Mouse (Mus musculus) urinary bladder, adult 2 months (tissue): Measurements from ENCODE around the gene Rgs17. TPM values are rescaled to one million over a fixed set of nuclear protein-coding genes. Genes with fewer than 3 reads are reported as not detected.

Experiments
- DNase-seq: peaks from one replicate; pipeline ENCODE4 v3.0.0; 2022; ENCODE audit warnings: low spot score
- polyA plus RNA-seq: library from polyadenylated mRNA; depleted of rRNA; stranded (reverse); fragments of >200 nt; gene quantifications from 2 replicates; pipeline ENCODE4 v1.2.3, GENCODE M21; 2012; rRNA removed

Rgs17 gene
- polyA plus RNA-seq, 1 experiment, result 1.1 TPM

DNA sequence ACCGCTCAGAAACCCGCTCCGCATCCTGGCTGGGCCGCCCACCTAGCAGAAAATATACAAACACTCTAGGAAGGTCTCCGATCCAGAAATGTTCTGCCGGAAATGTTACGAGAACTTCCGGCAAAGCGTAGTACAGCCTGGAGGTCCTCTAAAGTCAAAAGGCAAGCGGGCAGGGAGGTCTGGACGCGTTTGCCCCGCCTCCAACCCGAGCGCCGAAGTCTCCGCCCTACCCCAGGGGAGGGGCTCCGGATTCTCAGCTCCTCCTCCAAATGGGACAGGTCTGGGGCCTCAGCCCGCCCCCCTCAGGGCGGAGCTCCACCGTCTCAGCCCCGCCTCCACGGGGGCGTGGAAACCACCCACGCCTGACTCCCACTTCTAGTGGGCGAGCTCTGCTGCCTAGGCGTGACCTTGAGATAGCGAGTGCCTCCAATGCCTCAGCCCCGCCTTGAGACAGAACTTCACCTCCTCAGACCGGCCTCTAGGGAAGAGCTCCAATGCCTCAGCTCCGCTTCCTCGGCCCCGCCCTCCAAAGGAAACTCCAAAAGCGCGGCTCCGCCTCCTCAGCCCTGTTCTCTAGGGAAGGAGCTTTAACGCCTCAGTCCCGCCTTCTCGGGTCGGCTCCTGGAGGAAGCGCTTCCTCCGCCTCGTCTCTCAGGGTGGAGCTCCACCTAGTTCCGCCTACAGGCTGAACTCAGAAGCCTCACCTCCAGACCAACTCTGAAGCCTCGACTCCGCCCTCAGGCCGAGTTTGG, 98.3 kb downstream of the Rgs17 start, which contains the start of gene Mtrf1l:
Mtrf1l (minus strand) TSS at position 171 of the 752 bp plus-strand sequence.
- peak; percentile 91 for DNase-seq

- DNase-seq, result peak; percentile 32
Measured at GRCm38 (mm10) chr10:5823291-5823739, 98.9 kb downstream of the Rgs17 start.

GRCm38 (mm10) chr10:5818772-5819171, 103.4 kb downstream of the Rgs17 start:
- no peak for DNase-seq

DNA sequence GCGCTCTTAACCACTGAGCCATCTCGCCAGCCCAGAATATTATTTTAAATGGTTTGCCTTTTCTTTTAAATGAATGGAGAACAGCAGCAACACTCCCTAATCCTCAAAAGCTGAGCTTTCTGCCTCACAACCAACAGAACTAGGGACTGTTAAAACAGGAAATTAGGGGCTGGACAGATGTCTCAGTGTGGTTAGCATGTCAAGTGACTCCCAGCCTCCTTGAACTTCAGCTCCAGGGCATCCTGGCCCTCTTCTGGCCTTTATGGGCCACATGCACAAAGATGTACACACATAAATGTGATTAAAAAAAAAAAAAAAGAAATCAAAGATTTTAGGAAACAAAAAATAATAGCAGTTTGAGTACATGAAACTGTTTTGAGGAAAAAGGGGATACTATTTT, 106.2 kb downstream of the Rgs17 start:
- DNase-seq, result no peak

DNA sequence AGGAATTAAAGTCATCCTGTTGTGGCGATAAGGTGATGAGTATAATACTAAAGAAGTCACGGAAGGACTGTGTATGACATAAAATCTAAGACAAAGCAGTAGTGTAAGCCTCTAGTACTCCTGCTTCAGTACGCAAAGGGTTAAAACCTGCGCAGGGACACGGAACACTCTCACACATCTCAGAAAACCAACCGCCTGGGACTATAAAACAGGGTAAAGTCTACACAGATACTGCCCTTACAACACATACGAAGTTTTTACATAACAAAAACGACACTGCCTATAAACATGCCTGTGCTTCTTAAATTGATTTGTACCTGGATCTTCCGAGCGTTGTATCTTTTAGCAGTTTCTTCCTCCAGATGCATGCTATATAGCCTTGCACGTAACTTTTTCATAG, 108.5 kb downstream of the Rgs17 start:
- no peak for DNase-seq

DNA sequence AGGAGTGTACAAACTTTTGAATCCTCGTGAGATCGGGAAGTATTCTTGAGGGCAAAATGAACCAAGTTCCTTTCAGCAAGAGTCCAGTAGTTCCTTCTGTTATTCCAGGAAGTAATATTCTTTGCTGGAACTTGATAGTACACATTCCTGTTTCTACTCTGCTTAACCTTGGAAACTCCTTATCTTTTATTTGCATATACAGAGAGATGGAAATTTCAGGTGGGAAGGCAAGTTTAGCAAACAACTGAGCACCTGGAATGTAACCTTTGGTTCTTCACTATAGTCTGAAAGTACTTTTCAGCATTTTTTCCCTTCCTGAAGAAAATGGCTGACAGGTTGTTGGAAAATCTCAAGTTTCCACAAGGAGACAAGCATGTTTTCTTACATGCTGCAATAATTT, 114.5 kb downstream of the Rgs17 start:
- no peak for DNase-seq

DNA sequence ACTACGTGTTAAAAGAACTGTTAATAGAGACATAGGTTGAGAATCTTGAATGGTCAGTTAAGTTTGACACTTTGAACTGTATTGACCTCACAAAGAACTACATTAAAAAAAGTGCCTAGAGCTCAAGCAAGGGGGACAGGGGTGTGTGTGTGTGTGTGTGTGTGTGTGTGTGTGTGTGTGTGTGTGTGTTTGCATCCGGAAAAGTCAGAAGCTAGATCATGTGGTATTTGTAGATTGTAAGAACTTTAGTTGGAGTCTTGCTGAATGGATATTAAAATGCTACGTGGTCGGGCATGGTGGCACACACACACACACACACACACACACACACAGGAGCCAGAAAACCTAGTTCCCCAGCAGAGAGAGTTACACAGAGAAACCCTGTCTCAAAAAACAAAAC, 115.2 kb downstream of the Rgs17 start:
- no peak for DNase-seq

- no peak for DNase-seq
Measured at GRCm38 (mm10) chr10:5806416-5806815, 115.8 kb downstream of the Rgs17 start.

DNA sequence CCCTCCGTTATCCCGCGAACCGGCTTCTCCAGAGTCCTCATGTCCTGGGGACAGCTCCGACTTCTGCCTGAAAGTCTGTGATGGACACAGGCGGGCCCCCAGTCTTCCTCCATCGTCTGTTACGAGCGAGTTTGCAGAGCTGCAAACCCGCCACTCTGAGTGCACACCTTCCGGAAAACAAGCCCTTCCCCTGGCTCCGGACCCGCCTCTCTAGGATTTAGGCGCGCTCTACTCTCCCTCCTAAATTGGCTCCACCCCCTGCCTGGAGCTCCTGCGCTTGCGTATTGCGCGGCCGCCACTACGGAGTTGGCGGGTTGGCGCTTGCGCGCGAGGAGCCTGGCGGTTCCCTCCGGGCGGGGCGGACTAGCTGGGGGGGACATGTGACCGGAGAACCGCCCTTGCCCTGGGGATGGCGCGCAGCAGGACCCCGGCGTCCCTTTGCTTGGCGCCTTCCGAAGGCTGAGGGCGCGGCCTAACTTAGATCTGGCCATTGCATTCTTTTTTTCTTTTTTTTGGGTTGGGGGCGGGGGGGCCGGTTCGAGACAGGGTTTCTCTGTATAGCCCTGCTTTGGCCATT, 116.4 kb downstream of the Rgs17 start:
- no peak for DNase-seq

DNA sequence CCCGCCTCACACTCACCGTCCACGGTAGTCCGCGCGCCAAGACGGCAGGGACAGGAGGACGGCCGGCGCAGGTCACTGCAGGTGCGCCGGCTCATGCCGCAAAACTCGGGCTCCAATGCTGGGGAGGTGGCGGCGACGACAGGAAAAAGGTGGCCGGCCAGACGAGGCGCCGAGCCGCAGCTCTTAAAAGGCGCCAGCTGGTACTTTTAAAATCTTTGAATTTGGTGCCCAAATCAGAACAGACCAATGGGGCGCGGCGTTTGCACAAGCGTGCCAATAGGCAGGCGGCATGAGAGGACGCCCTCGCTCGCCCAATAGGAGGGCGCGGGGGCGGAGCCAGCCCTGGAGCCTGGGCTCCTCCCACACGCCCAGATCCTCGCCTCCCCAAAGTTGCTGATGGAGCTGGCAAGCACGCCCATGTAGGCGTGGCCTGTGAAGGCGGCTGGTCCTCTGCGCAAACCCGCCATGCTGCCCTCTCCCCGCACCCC, 116.9 kb downstream of the Rgs17 start, which contains the start of gene Fbxo5:
Fbxo5 (minus strand) TSS at position 358 of the 488 bp plus-strand sequence.
- peak; percentile 92 for DNase-seq

GRCm38 (mm10) chr10:5804691-5805156, 117.5 kb downstream of the Rgs17 start:
- no peak for DNase-seq

GRCm38 (mm10) chr10:5803739-5804138, 118.5 kb downstream of the Rgs17 start:
- DNase-seq, result no peak

- no peak for DNase-seq
Measured at GRCm38 (mm10) chr10:5802866-5803265, 119.3 kb downstream of the Rgs17 start.

DNA sequence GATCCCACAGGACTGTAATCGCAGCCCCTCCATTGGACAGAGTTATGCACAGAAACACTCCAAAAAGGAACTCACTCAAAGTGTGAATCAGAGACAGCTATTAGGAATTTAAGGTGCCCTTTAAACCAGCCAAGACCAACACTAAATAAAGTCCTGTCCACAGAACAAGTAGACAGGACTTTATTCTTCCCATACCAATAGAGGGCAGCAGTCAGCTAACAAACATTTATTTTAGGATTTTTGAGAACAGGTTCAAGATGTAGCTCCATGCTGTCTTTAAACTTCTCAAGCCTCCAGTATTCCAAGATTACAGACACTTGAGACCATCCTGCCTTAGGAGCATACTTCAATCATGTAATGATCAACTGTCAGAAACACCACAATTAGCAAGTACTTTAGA, 121.7 kb downstream of the Rgs17 start:
- DNase-seq, result no peak

GRCm38 (mm10) chr10:5798069-5798468, 124.1 kb downstream of the Rgs17 start:
- DNase-seq, result no peak

GRCm38 (mm10) chr10:5790657-5791056, 131.5 kb downstream of the Rgs17 start:
- no peak for DNase-seq

DNA sequence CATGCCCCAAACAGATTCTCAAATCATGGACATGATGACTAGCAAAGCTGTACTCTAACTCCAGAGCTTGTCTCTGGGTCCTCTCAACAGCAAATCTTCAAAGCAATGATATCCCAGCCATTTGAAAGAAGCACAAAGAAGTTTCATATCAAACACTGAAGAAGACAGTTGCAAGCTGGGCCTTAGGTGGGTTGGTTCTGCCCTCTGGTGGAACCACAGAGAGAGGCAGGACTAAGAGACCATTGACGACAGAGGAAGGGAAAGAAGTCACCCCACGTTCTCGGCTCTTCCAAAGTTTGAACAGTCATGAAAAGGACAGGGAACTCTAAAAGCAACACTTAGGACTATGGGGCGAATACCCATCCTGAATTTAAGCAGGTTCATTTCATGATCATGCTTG, 135.3 kb downstream of the Rgs17 start:
- no peak for DNase-seq

Other genes starting within 250 kb of the Rgs17 start
- 5.2 and 5.6 TPM in 2 replicates for gene Fbxo5, start 116.8 kb downstream of the Rgs17 start, polyA plus RNA-seq
- gene Mtrf1l, start 98.5 kb downstream of the Rgs17 start, polyA plus RNA-seq, result 5.8 and 7.4 TPM in 2 replicates